Mouse (Mus musculus) liver, embryonic 14.5 days (tissue): ENCODE measurements around the gene Tssk6. TPM values are rescaled to one million over a fixed set of nuclear protein-coding genes. Genes with fewer than 3 reads are reported as not detected.
A peak's percentile ranks its signal among the peaks of the same experiment; 100 is the strongest.

Source experiments
- ATAC-seq: fragments of 200-750 bp; cut with Nextera tagmentation; 2 replicates; pipeline ENCODE4 v1.8.0; 2017; ENCODE audit warnings: moderate number of reproducible peaks, mild to moderate bottlenecking, moderate library complexity; ENCODE audit not compliant: insufficient read depth
- DNase-seq, 3 experiments: peaks; one replicate each; pipeline ENCODE4 v3.0.0-alpha.2; 2012 to 2013; ENCODE audit warnings: low read depth in 3 of 3, low spot score in 3 of 3
- H3K27ac ChIP-seq: fragments of 300-500 bp; sonication (generic); 2 replicates; pipeline ENCODE4 v1.5.1; 2014; ENCODE audit warnings: moderate library complexity, mild to moderate bottlenecking, control low read depth, inconsistent platforms
- H3K27me3 ChIP-seq: fragments of 300-500 bp; sonication (generic); 2 replicates; pipeline ENCODE4 v1.6.1; 2014; ENCODE audit warnings: mild to moderate bottlenecking, low read length, moderate library complexity; ENCODE audit not compliant: control insufficient read depth, insufficient read depth
- H3K36me3 ChIP-seq: fragments of 300-500 bp; sonication (generic); replicated peaks from 2 replicates; pipeline ENCODE4 v1.6.1; 2014; ENCODE audit warnings: low read depth; ENCODE audit not compliant: control insufficient read depth, insufficient read depth
- H3K4me1 ChIP-seq, 2 experiments: fragments of 200-500 bp in 1 of 2; fragments of 300-500 bp in 1 of 2; sonication (generic) in 1 of 2; replicated peaks; 2 replicates each; pipeline ENCODE4 v1.6.1; 2012 to 2014; ENCODE audit warnings: antibody characterized with exemption in 1 of 2, inconsistent platforms in 1 of 2, low read length in 1 of 2; ENCODE audit not compliant: control insufficient read depth in 2 of 2, insufficient read depth in 2 of 2
- H3K4me2 ChIP-seq: fragments of 300-500 bp; sonication (generic); 2 replicates; pipeline ENCODE4 v1.6.1; 2014; ENCODE audit warnings: low read depth, mild to moderate bottlenecking, control low read depth, moderate library complexity
- H3K4me3 ChIP-seq, 2 experiments: fragments of 200-500 bp in 1 of 2; fragments of 300-500 bp in 1 of 2; sonication (generic) in 1 of 2; 2 replicates each; pipeline ENCODE4 v1.5.1; 2012 to 2014; ENCODE audit warnings: low read depth in 2 of 2, low read length in 2 of 2, mild to moderate bottlenecking in 2 of 2, control low read depth in 1 of 2, inconsistent platforms in 1 of 2, moderate library complexity in 1 of 2; ENCODE audit not compliant: insufficient read depth in 1 of 2
- H3K9ac ChIP-seq: fragments of 300-500 bp; sonication (generic); replicated peaks from 2 replicates; pipeline ENCODE4 v1.6.1; 2014; ENCODE audit warnings: mild to moderate bottlenecking, control low read depth, moderate library complexity
- H3K9me3 ChIP-seq: fragments of 300-500 bp; sonication (generic); 2 replicates; pipeline ENCODE4 v1.6.1; 2016; ENCODE audit warnings: low read length, mixed read lengths; ENCODE audit not compliant: control insufficient read depth
- CTCF ChIP-seq: IDR thresholded peaks from 2 replicates; pipeline ENCODE4 v1.5.1; 2016; ENCODE audit warnings: antibody characterized with exemption, low read depth, control low read depth
- EP300 ChIP-seq: IDR thresholded peaks from 2 replicates; pipeline ENCODE4 v1.6.1; 2016; ENCODE audit warnings: antibody characterized with exemption, low read depth
- WGBS: fragments of 180-500 bp; shearing (Covaris S2); extraction: QIAGEN DNeasy Blood & Tissue Kit; methylation state at CpG from one replicate; pipeline ENCODE4 v1.1.7; 2014; ENCODE audit not compliant: insufficient replicate concordance; 5-methylcytosine and 5-hydroxymethylcytosine counted together
- polyA plus RNA-seq, 2 experiments: library from polyadenylated mRNA; depleted of rRNA in 1 of 2; stranded (reverse) in 1 of 2; unstranded in 1 of 2; fragments of >200 nt; fragmentation: Nextera tagmentation in 1 of 2; extraction: Ambion mirVana in 1 of 2; gene quantifications; 2 replicates each; pipeline versions ENCODE4 v1.2.1 to v1.2.3; 2012 to 2014

The Tssk6 gene
- polyA plus RNA-seq, 2 experiments, result 0.41 to 1.7 TPM

- Histone ChIP-seq H3K4me3 (no peak overlapping the region), H3K9ac (no peak overlapping the region), H3K4me1 (peaks cover 5 to 12% of the 10 kb centered on the region in 2 experiments), H3K27me3 (no peaks in the 10 kb centered on the region), H3K9me3 (no peaks in the 10 kb centered on the region), H3K36me3 (peaks cover 10% of the 10 kb centered on the region), H3K4me2 (no peak overlapping the region), H3K27ac (no peak overlapping the region)
- no peak for DNase-seq
- no peak for TF ChIP-seq CTCF
- no peak for TF ChIP-seq EP300
- WGBS, result 74% methylated on average over 6 of the region's 6 CpGs
- ATAC-seq, result no peak
Measured at GRCm38 (mm10) chr8:69897857-69898256, 4.1 kb upstream of the Tssk6 start.

- Histone ChIP-seq H3K27me3 (no peaks in the 10 kb centered on the region), H3K4me3 (no peak overlapping the region; a peak in 1 of 4 replicates), H3K9me3 (no peaks in the 10 kb centered on the region), H3K4me1 (peaks cover 10 to 16% of the 10 kb centered on the region in 2 experiments), H3K27ac (no peak overlapping the region), H3K36me3 (no peaks in the 10 kb centered on the region; the same call in 1 of the 2 replicates), H3K4me2 (peak overlapping the region; percentile 100), H3K9ac (no peak overlapping the region)
- DNase-seq (no peak), ATAC-seq (no peak)
- TF ChIP-seq CTCF (no peak), EP300 (no peak)
- 84% methylated on average over 2 of the region's 2 CpGs for WGBS
Measured at GRCm38 (mm10) chr8:69899876-69900275, 2.1 kb upstream of the Tssk6 start.

GRCm38 (mm10) chr8:69900895-69901451, 1.0 kb upstream of the Tssk6 start:
- H3K27ac ChIP-seq, result peak overlapping the region; percentile 95
- H3K36me3 ChIP-seq, result no peaks in the 10 kb centered on the region; the same call in 1 of the 2 replicates
- WGBS, result 6% methylated on average over 12 of the region's 12 CpGs
- no peaks in the 10 kb centered on the region for H3K27me3 ChIP-seq
- H3K9ac ChIP-seq, result peak overlapping the region; percentile 96
- no peaks in the 10 kb centered on the region for H3K9me3 ChIP-seq
- peak overlapping the region; percentile 100 for H3K4me2 ChIP-seq
- TF ChIP-seq CTCF (no peak), EP300 (no peak)
- H3K4me1 ChIP-seq, result peaks cover 10 to 16% of the 10 kb centered on the region in 2 experiments
- no peak for DNase-seq
- no peak for ATAC-seq
- H3K4me3 ChIP-seq, result peak overlapping the region; percentile 77 to 97

- peak overlapping the region; percentile 77 to 97 for H3K4me3 ChIP-seq
- no peak for TF ChIP-seq EP300
- peak; percentile 85 for TF ChIP-seq CTCF
- no peaks in the 10 kb centered on the region for H3K9me3 ChIP-seq
- H3K4me2 ChIP-seq, result peak overlapping the region; percentile 100
- peaks cover 10 to 16% of the 10 kb centered on the region in 2 experiments for H3K4me1 ChIP-seq
- H3K9ac ChIP-seq, result peak overlapping the region; percentile 96
- no peaks in the 10 kb centered on the region for H3K27me3 ChIP-seq
- ATAC-seq (peak; percentile 69), DNase-seq (peak; percentile 92 to 95 (median 92))
- H3K36me3 ChIP-seq, result no peaks in the 10 kb centered on the region; the same call in 1 of the 2 replicates
- under 1% methylated on average over 41 of the region's 41 CpGs for WGBS
- H3K27ac ChIP-seq, result peak overlapping the region; percentile 95
Measured at GRCm38 (mm10) chr8:69901484-69902162, 361 bp upstream of the Tssk6 start.

- Histone ChIP-seq H3K9me3 (no peaks in the 10 kb centered on the region), H3K4me2 (peak overlapping the region; percentile 100), H3K4me1 (peaks cover 10 to 14% of the 10 kb centered on the region in 2 experiments), H3K27ac (peak overlapping the region; percentile 95), H3K36me3 (no peaks in the 10 kb centered on the region; the same call in 1 of the 2 replicates), H3K4me3 (peak overlapping the region; percentile 77 to 97), H3K9ac (peak overlapping the region; percentile 96), H3K27me3 (no peaks in the 10 kb centered on the region)
- peak; percentile 84 for ATAC-seq
- under 1% methylated on average over 44 of the region's 45 CpGs for WGBS
- peak; percentile 56 for TF ChIP-seq EP300
- no peak for TF ChIP-seq CTCF
- DNase-seq, result peak; percentile 98 to 99 (median 98)
Measured at GRCm38 (mm10) chr8:69903063-69903542, 1.1 kb downstream of the Tssk6 start.
